Mouse (Mus musculus) CH12.LX (cell line): Measurements from ENCODE around the gene Insig2. TPM values are rescaled to one million over a fixed set of nuclear protein-coding genes. Genes with fewer than 3 reads are reported as not detected.

Source experiments
- DNase-seq: peaks from one replicate; pipeline ENCODE4 v3.0.0-alpha.2; 2013; ENCODE audit errors: extremely low read depth
- H3K27ac ChIP-seq: 2 replicates; pipeline ENCODE4 v1.5.1; 2012; ENCODE audit warnings: low read depth, mild to moderate bottlenecking, control low read depth, moderate library complexity; ENCODE audit not compliant: insufficient read depth
- H3K27me3 ChIP-seq: replicated peaks from 2 replicates; pipeline ENCODE3; 2012; ENCODE audit warnings: inconsistent platforms
- H3K36me3 ChIP-seq, 2 experiments: replicated peaks in 1 of 2; 2 replicates each; pipeline versions ENCODE3 to v1.6.1; 2012; ENCODE audit warnings: inconsistent platforms in 1 of 2, low read length in 1 of 2, mild to moderate bottlenecking in 1 of 2, mixed read lengths in 1 of 2, moderate library complexity in 1 of 2; ENCODE audit not compliant: control insufficient read depth in 1 of 2, insufficient read depth in 1 of 2
- H3K4me1 ChIP-seq, 2 experiments: 2 replicates each; pipeline ENCODE4 v1.6.1; 2012; ENCODE audit warnings: inconsistent platforms in 1 of 2, moderate library complexity in 1 of 2; ENCODE audit not compliant: insufficient read depth in 2 of 2, control insufficient read depth in 1 of 2
- H3K4me2 ChIP-seq: 2 replicates; pipeline ENCODE4 v1.6.1; 2012; ENCODE audit warnings: low read depth, mild to moderate bottlenecking, control low read depth; ENCODE audit not compliant: poor library complexity, insufficient read depth, severe bottlenecking
- H3K4me3 ChIP-seq, 3 experiments: fragments of 150-350 bp in 1 of 3; sonication (generic) in 1 of 3; replicated peaks in 1 of 3; 2 replicates each; pipeline versions ENCODE3 to v1.5.1; 2011 to 2012; ENCODE audit warnings: low read depth in 2 of 3, low read length in 2 of 3, mild to moderate bottlenecking in 2 of 3, moderate library complexity in 2 of 3, control low read depth in 1 of 3, improper control_type of control experiment in 1 of 3, inconsistent platforms in 1 of 3, mixed read lengths in 1 of 3; ENCODE audit not compliant: poor library complexity in 1 of 3
- H3K79me2 ChIP-seq: replicated peaks from 2 replicates; pipeline ENCODE4 v1.6.1; 2012; ENCODE audit warnings: mild to moderate bottlenecking, moderate library complexity; ENCODE audit not compliant: control insufficient read depth, poor library complexity, insufficient read depth, severe bottlenecking; ENCODE audit errors: extremely low read depth
- H3K9ac ChIP-seq: 2 replicates; pipeline ENCODE4 v1.6.1; 2012; ENCODE audit warnings: low read depth, mild to moderate bottlenecking, control low read depth, moderate library complexity; ENCODE audit not compliant: insufficient read depth
- H3K9me3 ChIP-seq: replicated peaks from 2 replicates; pipeline ENCODE3; 2012; ENCODE audit warnings: low read length, inconsistent platforms, mixed read lengths
- BHLHE40 ChIP-seq: IDR thresholded peaks from 2 replicates; pipeline ENCODE4 v1.6.1; 2011; ENCODE audit warnings: mild to moderate bottlenecking, low read depth, low read length, improper control_type of control experiment
- E2F4 ChIP-seq: IDR thresholded peaks from 2 replicates; pipeline ENCODE4 v1.6.1; 2011; ENCODE audit warnings: low read depth, low read length, improper control_type of control experiment; ENCODE audit not compliant: insufficient replicate concordance
- ETS1 ChIP-seq: conservative IDR thresholded peaks from 2 replicates; pipeline ENCODE4 v1.6.1; 2012; ENCODE audit warnings: low read depth, mild to moderate bottlenecking, inconsistent platforms, low read length, improper control_type of control experiment, moderate library complexity
- GABPA ChIP-seq: IDR thresholded peaks from 2 replicates; pipeline ENCODE4 v1.6.1; 2012; ENCODE audit warnings: low read depth, low read length, improper control_type of control experiment, inconsistent platforms; ENCODE audit not compliant: insufficient replicate concordance
- HCFC1 ChIP-seq: IDR thresholded peaks from 2 replicates; pipeline ENCODE4 v1.6.1; 2012; ENCODE audit warnings: low read depth, mild to moderate bottlenecking, inconsistent platforms, low read length, improper control_type of control experiment
- IRF4 ChIP-seq: IDR thresholded peaks from 2 replicates; pipeline ENCODE4 v1.6.1; 2014; ENCODE audit warnings: low read depth, mild to moderate bottlenecking, inconsistent platforms, low read length, improper control_type of control experiment
- JUND ChIP-seq: conservative IDR thresholded peaks from 2 replicates; pipeline ENCODE4 v1.6.1; 2011; ENCODE audit warnings: low read depth, low read length, improper control_type of control experiment
- KAT2A ChIP-seq: IDR thresholded peaks from 2 replicates; pipeline ENCODE4 v1.6.1; 2012; ENCODE audit warnings: low read length, improper control_type of control experiment, inconsistent platforms; ENCODE audit not compliant: insufficient replicate concordance
- MEF2A ChIP-seq: IDR thresholded peaks from 2 replicates; pipeline ENCODE4 v1.6.1; 2014; ENCODE audit warnings: low read depth, mild to moderate bottlenecking, inconsistent platforms, low read length, improper control_type of control experiment, borderline replicate concordance
- MXI1 ChIP-seq: IDR thresholded peaks from 2 replicates; pipeline ENCODE4 v1.6.1; 2011; ENCODE audit warnings: mild to moderate bottlenecking, low read depth, low read length, improper control_type of control experiment
- POLR2AphosphoS2 ChIP-seq: IDR thresholded peaks from 2 replicates; pipeline ENCODE4 v1.6.1; 2011; ENCODE audit warnings: low read depth, low read length, improper control_type of control experiment
- SIN3A ChIP-seq: IDR thresholded peaks from 2 replicates; pipeline ENCODE4 v1.6.1; 2012; ENCODE audit warnings: low read length, improper control_type of control experiment, inconsistent platforms
- SMC3 ChIP-seq: IDR thresholded peaks from 2 replicates; pipeline ENCODE4 v1.6.1; 2011; ENCODE audit warnings: low read depth, low read length, improper control_type of control experiment
- TBP ChIP-seq: conservative IDR thresholded peaks from 2 replicates; pipeline ENCODE4 v1.6.1; 2011; ENCODE audit warnings: low read depth, low read length, improper control_type of control experiment
- TCF12 ChIP-seq: IDR thresholded peaks from 2 replicates; pipeline ENCODE4 v1.6.1; 2014; ENCODE audit warnings: low read depth, mild to moderate bottlenecking, inconsistent platforms, low read length, improper control_type of control experiment
- USF1 ChIP-seq: IDR thresholded peaks from 2 replicates; pipeline ENCODE4 v1.6.1; 2014; ENCODE audit warnings: low read depth, mild to moderate bottlenecking, inconsistent platforms, low read length, improper control_type of control experiment
- USF2 ChIP-seq: conservative IDR thresholded peaks from 2 replicates; pipeline ENCODE4 v1.6.1; 2011; ENCODE audit warnings: low read depth, low read length, improper control_type of control experiment
- ZC3H11A ChIP-seq: IDR thresholded peaks from 2 replicates; pipeline ENCODE4 v1.6.1; 2012; ENCODE audit warnings: low read depth, mild to moderate bottlenecking, inconsistent platforms, low read length, improper control_type of control experiment
- dilution Hi-C: fragments of 300-500 bp; cut with MboI; formaldehyde crosslinking; loops from 2 replicates; pipeline ENCODE4 v1.14.3; 2020; ENCODE audit warnings: low sequenced_read_pairs; ENCODE audit not compliant: extremely low pct_unique_long_range_greater_than_20kb, extremely low pct_ligation_motif_present
- in situ Hi-C: fragments of 300-500 bp; cut with MboI; formaldehyde crosslinking; loops from 3 replicates; pipeline ENCODE4 v1.14.3; 2019; ENCODE audit warnings: low sequenced_read_pairs, low pct_ligation_motif_present, low pct_unique_long_range_greater_than_20kb, mixed read lengths
- polyA plus RNA-seq: library from polyadenylated mRNA; unstranded; fragments of >175 nt; gene quantifications from 2 replicates; pipeline ENCODE4 v1.2.1, GENCODE M21; 2012; ENCODE audit warnings: low read depth; ENCODE audit not compliant: insufficient read length
- total RNA-seq, 2 experiments: library from RNA; depleted of rRNA; stranded (reverse); fragments of 300-350 nt in 1 of 2; fragments of >200 nt in 1 of 2; gene quantifications; 2 replicates each; pipeline ENCODE4 v1.2.3; 2012 to 2014

Insig2 gene
- total and polyA plus RNA-seq, 3 experiments: 20.1 to 37.7 (median 21.2) TPM

- DNase-seq: no peak
- no peak for TF ChIP-seq E2F4
- dilution Hi-C loops: no loop called here
These were observed 21.4 kb upstream of the Insig2 start for GRCm38 (mm10) chr1:121353779-121354178.

DNA sequence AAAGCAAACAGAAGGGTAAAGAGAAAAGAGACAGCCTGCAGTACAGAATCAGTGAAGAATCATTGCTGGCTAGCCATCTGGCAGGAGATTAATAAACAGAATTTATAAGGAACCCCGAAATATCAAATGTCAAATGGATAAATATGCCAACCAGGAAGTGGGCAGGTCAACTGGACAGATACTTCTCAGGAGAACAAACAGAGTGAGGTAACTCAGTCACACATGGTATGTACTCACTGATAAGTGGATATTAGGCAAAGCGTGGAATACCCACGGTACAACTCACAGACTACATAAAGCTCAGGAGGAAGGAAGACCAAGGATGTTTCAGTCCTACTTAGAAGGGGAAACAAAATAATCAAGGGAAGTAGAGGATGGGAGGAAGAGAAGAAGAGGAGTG lies 18.6 kb upstream of the Insig2 start:
- Histone ChIP-seq H3K4me1 (peaks cover 0 to 3% of the 10 kb centered on the region in 2 experiments; a peak in 1 of 4 replicates), H3K9ac (no peak overlapping the region), H3K4me2 (no peak overlapping the region), H3K4me3 (no peak overlapping the region)
- dilution Hi-C loops: no loop called here
- TF ChIP-seq JUND (no peak), ZC3H11A (no peak), HCFC1 (no peak), IRF4 (no peak), TBP (no peak), MEF2A (no peak), USF2 (no peak), USF1 (no peak), GABPA (no peak), ETS1 (no peak), SIN3A (no peak)
- TF ChIP-seq, all 38 proteins: peak for 0
- Histone ChIP-seq H3K27ac (no peak overlapping the region), H3K36me3 (no peaks in the 10 kb centered on the region), H3K9me3 (peaks cover 2% of the 10 kb centered on the region), H3K79me2 (no peaks in the 10 kb centered on the region), H3K27me3 (no peaks in the 10 kb centered on the region)
- no peak for DNase-seq
- in situ Hi-C loops: no loop called here

More at GRCm38 (mm10) chr1:121353779-121354178, 21.4 kb upstream of the Insig2 start:
- no peak overlapping the region for H3K4me3 ChIP-seq
- no peaks in the 10 kb centered on the region for H3K79me2 ChIP-seq
- H3K27me3 ChIP-seq: no peaks in the 10 kb centered on the region
- no peak overlapping the region for H3K27ac ChIP-seq
- in situ Hi-C loops: no loop called here
- no peak overlapping the region for H3K9ac ChIP-seq
- no peak overlapping the region for H3K4me2 ChIP-seq
- H3K4me1 ChIP-seq: peaks cover 0 to 3% of the 10 kb centered on the region in 2 experiments; a peak in 1 of 4 replicates
- no peaks in the 10 kb centered on the region for H3K36me3 ChIP-seq
- peaks cover 2% of the 10 kb centered on the region for H3K9me3 ChIP-seq

DNA sequence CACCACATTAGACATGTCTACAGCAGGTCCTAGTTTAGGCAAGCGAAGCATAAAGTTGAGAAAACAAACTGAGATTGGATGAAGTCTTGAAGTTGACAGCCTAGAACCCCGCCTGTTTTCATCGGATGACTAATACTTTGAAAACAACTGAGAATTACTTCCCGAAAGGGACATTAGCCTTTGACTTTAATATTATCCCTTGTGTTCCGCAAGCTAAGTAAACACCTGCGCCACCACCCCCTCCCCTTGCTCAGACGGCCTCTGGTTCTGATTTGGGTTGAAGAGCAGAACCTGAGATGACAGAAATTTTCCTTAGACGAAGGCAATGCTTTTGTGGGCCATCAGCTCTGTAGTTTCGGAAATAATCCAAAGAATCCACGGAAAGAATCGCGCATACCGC lies 18.2 kb upstream of the Insig2 start:
- Histone ChIP-seq H3K9ac (no peak overlapping the region), H3K27me3 (no peaks in the 10 kb centered on the region), H3K4me3 (no peak overlapping the region), H3K79me2 (no peaks in the 10 kb centered on the region), H3K27ac (no peak overlapping the region), H3K4me2 (no peak overlapping the region), H3K36me3 (no peaks in the 10 kb centered on the region), H3K9me3 (peaks cover 2% of the 10 kb centered on the region), H3K4me1 (peaks cover 0 to 3% of the 10 kb centered on the region in 2 experiments; a peak in 1 of 4 replicates)
- TF ChIP-seq MXI1 (no peak), POLR2AphosphoS2 (no peak), SMC3 (no peak), BHLHE40 (no peak), ZC3H11A (no peak), JUND (no peak), TCF12 (no peak), KAT2A (no peak)
- dilution Hi-C loops: no loop called here
- no peak for DNase-seq
- in situ Hi-C loops: no loop called here
